Mouse (Mus musculus): Measurements from ENCODE around the gene Phf21a.

Phf21a gene

DNA sequence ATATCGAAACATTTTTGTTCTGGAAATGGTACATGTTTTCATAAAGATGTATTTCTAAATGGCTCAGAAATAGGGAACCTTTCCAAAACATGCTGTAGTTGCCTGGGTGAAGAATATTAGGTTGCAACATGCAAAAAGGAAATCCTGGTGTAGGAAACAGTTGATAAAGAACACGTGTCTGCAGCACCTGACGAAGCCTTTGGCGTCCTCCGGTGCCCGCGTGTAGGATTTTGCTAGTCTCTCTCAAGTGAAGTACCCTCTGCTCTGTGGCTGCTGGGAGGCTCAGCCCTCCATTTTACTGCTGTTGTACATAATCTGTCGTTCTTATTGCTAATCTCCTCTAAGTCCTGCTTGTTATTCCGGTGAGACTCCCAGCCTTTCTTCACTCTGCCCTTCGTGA, 207.0 kb downstream of the Phf21a start:
- Histone ChIP-seq H3K27me3 (ENCODE audit: control insufficient read depth, insufficient read depth, low read length, poor library complexity, severe bottlenecking) (no peaks in the 10 kb centered on the region), H3K36me3 (ENCODE audit: control insufficient read depth, insufficient read depth, low read length, poor library complexity, severe bottlenecking) (peaks cover 2% of the 10 kb centered on the region; the same call in 1 of the 2 replicates)
- DNase-seq (ENCODE audit: low read depth, low spot score), result peak; percentile 56

DNA sequence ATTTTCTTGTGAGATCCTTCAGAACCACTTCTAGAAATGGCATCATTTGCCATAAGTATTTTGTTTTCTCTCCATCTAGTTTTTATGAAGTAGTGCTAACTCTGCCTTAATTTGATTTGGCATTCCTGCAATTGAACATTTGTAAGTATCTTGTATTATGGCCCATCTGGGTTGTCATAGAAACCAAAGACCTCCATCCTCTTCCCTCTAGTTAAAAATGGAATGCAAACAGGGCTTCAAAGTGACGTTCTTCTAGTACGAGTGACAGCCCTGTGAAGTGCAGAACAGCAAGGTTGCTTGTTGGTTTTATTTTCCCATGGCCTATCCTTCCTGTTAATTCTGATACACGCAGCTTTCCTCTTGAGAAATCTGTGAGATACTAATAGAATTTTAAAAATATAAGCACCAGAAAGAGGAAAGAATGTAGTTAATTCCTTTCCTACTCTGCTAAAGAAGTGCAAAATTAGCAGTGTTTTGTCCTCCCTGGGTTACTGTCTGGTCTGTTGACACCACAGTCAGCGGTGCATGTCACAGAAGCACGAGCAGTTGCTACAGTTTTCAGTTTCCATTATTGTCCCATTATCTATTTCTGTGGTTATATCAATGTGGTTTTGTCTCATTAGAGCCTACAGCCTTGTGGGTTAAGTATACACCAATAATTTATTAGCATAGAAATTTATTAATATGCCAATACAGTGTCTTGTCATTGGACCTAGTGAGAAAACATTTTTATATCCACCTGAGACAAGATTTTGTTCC, 209.1 kb downstream of the Phf21a start:
- no peaks in the 10 kb centered on the region for H3K27me3 ChIP-seq (ENCODE audit: control insufficient read depth, insufficient read depth, low read length, poor library complexity, severe bottlenecking)
- DNase-seq (ENCODE audit: low read depth, low spot score), result peak; percentile 66
- peaks cover 2% of the 10 kb centered on the region; the same call in 1 of the 2 replicates for H3K36me3 ChIP-seq (ENCODE audit: control insufficient read depth, insufficient read depth, low read length, poor library complexity, severe bottlenecking)

DNA sequence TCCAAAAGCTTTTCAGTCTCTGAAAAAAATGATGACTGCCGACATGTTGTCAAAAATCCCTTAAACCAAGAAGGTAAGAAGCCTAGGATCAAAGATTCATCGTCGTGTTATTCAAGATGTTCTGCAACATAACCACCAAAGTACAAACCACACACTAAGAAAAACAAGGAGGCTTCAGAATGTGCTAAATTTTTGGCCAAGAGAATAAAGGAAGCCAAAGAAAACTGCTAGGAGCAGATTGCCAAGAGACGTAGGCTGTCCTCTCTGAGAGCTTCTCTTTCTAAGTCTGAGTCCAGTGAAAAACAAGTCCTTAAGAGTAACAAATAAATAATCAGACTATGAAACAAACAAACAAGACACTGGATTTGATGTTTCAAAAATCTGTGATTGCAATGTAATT, 219.6 kb downstream of the Phf21a start:
- Histone ChIP-seq H3K36me3 (ENCODE audit: control insufficient read depth, insufficient read depth, low read length, poor library complexity, severe bottlenecking) (no peaks in the 10 kb centered on the region; the same call in 1 of the 2 replicates), H3K27me3 (ENCODE audit: control insufficient read depth, insufficient read depth, low read length, poor library complexity, severe bottlenecking) (no peaks in the 10 kb centered on the region)
- DNase-seq (ENCODE audit: low read depth, low spot score), result no peak

DNA sequence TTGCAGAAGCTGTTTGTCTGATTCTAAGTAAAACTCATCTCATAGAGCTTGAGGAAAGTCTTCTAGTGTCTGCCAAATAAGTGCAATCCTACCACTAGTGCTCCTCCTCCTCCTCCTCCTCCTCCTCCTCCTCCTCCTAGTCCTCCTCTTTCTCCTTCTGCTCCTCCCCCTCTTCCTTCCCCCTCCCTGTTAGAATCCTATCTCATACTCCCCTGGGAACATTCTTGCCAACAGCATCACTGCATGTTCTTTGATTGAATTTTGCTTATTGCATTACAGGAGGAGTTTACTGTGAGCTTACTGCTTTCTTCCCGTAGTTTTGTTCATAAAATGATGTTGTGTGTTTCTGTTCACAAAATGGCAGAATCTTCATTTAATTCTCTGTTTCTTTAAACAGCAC, 221.1 kb downstream of the Phf21a start:
- Histone ChIP-seq H3K36me3 (ENCODE audit: control insufficient read depth, insufficient read depth, low read length, poor library complexity, severe bottlenecking) (no peaks in the 10 kb centered on the region; the same call in 1 of the 2 replicates), H3K27me3 (ENCODE audit: control insufficient read depth, insufficient read depth, low read length, poor library complexity, severe bottlenecking) (no peaks in the 10 kb centered on the region)

DNA sequence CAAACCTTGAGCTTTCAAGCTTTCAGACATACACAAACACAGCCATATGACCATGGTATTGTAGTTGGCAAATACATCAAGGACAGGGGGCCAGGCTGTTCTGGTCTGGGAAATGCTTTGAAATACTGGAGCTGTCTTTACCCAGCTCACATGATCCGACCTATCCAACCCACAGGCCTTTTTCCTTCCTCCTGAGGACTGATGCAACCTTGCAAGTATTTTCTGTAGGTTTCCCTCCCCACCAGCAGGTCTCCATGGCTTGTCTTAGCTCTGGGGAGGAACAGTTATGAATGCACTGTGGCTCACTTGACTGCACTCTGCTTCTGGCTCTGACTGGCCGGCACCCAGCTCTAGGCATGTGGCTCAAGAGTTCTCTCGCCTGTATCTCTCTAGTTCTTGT, 223.7 kb downstream of the Phf21a start:
- Histone ChIP-seq H3K36me3 (ENCODE audit: control insufficient read depth, insufficient read depth, low read length, poor library complexity, severe bottlenecking) (peaks cover 2% of the 10 kb centered on the region; the same call in 1 of the 2 replicates), H3K27me3 (ENCODE audit: control insufficient read depth, insufficient read depth, low read length, poor library complexity, severe bottlenecking) (no peaks in the 10 kb centered on the region)
- DNase-seq (ENCODE audit: low read depth, low spot score), result no peak

More for the DNA sequence above, 221.1 kb downstream of the Phf21a start:
- DNase-seq (ENCODE audit: low read depth, low spot score), result no peak

DNA sequence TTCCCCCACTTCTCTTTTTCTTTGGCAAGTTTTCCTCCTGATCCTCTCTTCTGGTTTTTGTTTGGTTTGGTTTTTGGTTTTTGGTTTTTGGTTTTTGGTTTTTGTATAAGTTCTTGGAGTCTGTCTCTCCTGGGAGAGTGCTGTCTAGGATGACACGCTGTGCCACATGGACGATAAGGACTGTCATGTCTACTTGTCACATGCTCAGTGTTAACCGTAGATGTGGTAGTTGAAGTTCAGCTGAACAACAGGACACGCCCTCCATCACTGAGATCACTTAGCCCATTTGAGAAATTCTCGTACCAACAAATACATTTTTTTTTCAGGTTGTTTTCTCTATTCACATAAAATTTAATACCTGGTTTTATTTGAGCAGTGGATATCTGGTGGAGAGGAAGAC, 224.3 kb downstream of the Phf21a start:
- Histone ChIP-seq H3K36me3 (ENCODE audit: control insufficient read depth, insufficient read depth, low read length, poor library complexity, severe bottlenecking) (peaks cover 2% of the 10 kb centered on the region; the same call in 1 of the 2 replicates), H3K27me3 (ENCODE audit: control insufficient read depth, insufficient read depth, low read length, poor library complexity, severe bottlenecking) (no peaks in the 10 kb centered on the region)
- no peak for DNase-seq (ENCODE audit: low read depth, low spot score)

DNA sequence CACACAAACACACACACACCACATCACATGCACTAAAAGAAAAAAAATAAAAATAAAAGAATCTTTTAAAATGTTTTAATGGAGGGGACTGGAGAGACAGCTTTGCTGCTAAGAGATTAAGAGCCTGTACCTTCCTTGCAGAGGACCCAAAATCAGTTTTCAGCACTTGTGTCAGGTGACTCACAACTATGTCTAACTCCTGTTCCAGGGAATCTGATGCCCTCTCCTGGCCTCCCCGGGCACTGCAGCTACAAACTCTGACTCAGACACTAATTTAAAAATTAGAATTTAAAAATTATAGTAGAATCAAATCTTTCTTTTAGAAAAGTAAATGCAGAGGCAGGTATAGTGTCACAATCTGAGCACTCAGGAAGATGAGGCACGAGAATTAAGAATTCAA, 229.8 kb downstream of the Phf21a start:
- DNase-seq (ENCODE audit: low read depth, low spot score), result peak; percentile 61
- Histone ChIP-seq H3K36me3 (ENCODE audit: control insufficient read depth, insufficient read depth, low read length, poor library complexity, severe bottlenecking) (peaks cover 5% of the 10 kb centered on the region), H3K27me3 (ENCODE audit: control insufficient read depth, insufficient read depth, low read length, poor library complexity, severe bottlenecking) (no peaks in the 10 kb centered on the region)

DNA sequence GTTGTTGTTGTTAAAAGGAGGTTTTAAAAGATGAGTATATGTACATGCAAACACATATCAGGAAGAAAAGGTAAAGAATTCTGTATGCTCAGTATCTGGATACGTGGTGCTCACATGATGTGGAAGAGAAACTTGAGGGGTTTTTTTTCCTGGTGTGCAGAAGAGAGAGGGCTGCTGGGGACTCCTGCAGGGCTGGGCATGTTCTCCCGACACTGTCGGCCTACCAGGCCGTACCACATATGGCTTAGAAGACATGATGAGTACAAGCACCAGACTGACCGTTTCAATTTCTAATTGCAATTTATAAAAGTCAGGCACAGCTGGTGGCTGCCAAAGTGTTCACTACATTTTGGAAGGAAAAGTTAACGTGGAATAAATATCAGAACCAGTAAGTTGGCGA, 232.8 kb downstream of the Phf21a start:
- no peaks in the 10 kb centered on the region for H3K27me3 ChIP-seq (ENCODE audit: control insufficient read depth, insufficient read depth, low read length, poor library complexity, severe bottlenecking)
- no peak for DNase-seq (ENCODE audit: low read depth, low spot score)
- H3K36me3 ChIP-seq (ENCODE audit: control insufficient read depth, insufficient read depth, low read length, poor library complexity, severe bottlenecking), result peaks cover 3% of the 10 kb centered on the region

DNA sequence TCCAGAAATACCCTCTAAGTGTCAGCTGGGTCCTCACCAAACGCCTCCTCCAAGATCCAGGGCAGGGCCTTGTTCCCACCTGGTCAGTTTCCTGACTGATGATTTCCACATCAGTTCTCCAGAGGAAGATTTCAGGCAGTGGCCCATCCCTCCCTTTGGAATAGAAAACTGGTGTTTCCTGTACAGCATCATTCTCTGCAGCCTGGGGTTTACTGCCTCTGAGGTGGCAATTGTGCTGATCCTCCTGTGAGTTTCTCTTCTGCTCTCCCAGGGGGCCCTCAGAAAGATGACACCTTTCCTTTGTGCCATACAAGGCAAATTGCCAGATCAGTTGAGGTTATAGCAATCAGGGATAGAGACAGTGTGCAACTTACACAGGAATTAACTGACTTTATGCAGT, 233.3 kb downstream of the Phf21a start:
- DNase-seq (ENCODE audit: low read depth, low spot score), result no peak
- no peaks in the 10 kb centered on the region for H3K27me3 ChIP-seq (ENCODE audit: control insufficient read depth, insufficient read depth, low read length, poor library complexity, severe bottlenecking)

DNA sequence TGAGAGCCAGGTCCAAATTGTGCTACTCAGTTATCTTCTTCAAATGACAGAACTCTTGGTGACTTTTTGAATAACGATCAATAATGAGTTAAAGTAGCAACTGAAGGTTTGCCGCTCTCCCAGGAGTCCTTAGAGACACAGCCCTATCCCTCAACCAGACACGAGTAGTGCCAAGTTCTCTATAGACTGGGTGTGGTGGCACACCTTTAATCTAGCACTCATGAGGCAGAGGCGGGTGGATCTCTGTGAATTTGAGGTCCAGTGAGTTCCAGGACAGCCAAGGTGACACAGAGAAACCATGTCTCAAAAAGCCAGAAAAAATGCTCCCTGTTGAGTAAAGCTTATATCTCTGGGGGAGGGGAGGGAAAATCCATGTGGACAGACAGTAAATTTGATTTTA, 234.7 kb downstream of the Phf21a start:
- H3K27me3 ChIP-seq (ENCODE audit: control insufficient read depth, insufficient read depth, low read length, poor library complexity, severe bottlenecking), result no peaks in the 10 kb centered on the region
- DNase-seq (ENCODE audit: low read depth, low spot score), result no peak

More for the DNA sequence above, 233.3 kb downstream of the Phf21a start:
- peaks cover 5% of the 10 kb centered on the region for H3K36me3 ChIP-seq (ENCODE audit: control insufficient read depth, insufficient read depth, low read length, poor library complexity, severe bottlenecking)

DNA sequence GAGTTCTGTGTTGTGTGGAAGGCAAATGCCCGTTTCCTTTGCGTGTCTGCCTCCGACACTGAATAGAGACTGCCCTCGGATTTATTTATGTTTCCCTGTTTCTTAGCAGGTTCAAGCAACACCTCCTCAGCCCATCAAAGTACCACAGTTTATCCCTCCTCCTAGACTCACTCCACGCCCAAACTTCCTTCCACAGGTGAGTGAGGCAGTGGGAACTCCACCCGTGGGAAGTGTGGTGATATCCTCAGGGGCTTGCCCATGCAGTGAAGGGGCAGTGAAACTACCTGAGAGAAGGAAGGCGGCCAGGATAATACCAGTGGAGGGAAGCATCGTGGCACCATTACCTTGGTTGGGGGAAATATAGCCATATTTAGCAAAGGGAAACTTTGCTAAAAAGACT, 235.3 kb downstream of the Phf21a start:
- no peak for DNase-seq (ENCODE audit: low read depth, low spot score)
- no peaks in the 10 kb centered on the region for H3K27me3 ChIP-seq (ENCODE audit: control insufficient read depth, insufficient read depth, low read length, poor library complexity, severe bottlenecking)
- H3K36me3 ChIP-seq (ENCODE audit: control insufficient read depth, insufficient read depth, low read length, poor library complexity, severe bottlenecking), result peaks cover 8% of the 10 kb centered on the region; the same call in 1 of the 2 replicates

More for the DNA sequence above, 234.7 kb downstream of the Phf21a start:
- peaks cover 8% of the 10 kb centered on the region for H3K36me3 ChIP-seq (ENCODE audit: control insufficient read depth, insufficient read depth, low read length, poor library complexity, severe bottlenecking)

DNA sequence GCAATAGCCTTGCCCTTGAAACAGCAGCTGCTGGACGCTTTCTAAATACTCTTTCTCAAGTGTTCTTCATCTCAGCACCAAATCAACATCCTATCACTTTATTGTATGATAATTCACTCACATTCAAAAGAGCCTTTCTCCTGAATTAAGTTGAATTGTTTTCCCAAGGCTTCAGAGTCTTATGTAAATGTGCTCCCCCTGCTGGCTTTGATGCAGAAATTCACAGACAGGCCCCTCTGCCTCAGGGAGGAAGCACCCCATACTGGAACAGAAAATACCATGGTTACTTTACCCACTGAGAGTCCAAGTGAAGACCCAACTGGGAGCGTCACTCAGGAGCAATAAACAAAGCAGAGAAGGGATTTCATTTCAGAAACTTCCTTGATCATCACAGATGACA, 237.9 kb downstream of the Phf21a start:
- peaks cover 16% of the 10 kb centered on the region for H3K36me3 ChIP-seq (ENCODE audit: control insufficient read depth, insufficient read depth, low read length, poor library complexity, severe bottlenecking)
- peak; percentile 65 for DNase-seq (ENCODE audit: low read depth, low spot score)

DNA sequence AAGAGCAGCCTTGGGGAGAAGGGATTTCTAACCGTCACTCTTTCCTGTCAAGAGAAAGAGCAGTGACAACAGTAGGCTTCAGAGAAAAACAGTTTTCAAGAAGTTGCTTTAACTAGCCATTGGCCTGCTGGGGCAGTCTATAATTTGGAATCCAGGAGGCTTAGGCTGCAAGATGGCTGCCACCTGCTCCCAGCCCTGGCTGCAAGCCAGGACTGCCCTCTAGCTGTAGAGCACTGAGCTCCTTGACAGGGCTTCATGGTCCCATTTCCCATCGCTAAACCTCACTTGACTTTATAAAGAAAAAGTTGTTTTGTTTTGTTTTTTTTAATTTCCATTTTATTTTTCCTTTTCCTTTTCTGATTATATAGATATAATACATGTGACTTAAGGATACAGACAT, 238.5 kb downstream of the Phf21a start:
- peak; percentile 42 for DNase-seq (ENCODE audit: low read depth, low spot score)
- H3K36me3 ChIP-seq (ENCODE audit: control insufficient read depth, insufficient read depth, low read length, poor library complexity, severe bottlenecking), result peaks cover 16% of the 10 kb centered on the region
- H3K27me3 ChIP-seq (ENCODE audit: control insufficient read depth, insufficient read depth, low read length, poor library complexity, severe bottlenecking), result no peaks in the 10 kb centered on the region

More for the DNA sequence above, 237.9 kb downstream of the Phf21a start:
- H3K27me3 ChIP-seq (ENCODE audit: control insufficient read depth, insufficient read depth, low read length, poor library complexity, severe bottlenecking), result no peaks in the 10 kb centered on the region

DNA sequence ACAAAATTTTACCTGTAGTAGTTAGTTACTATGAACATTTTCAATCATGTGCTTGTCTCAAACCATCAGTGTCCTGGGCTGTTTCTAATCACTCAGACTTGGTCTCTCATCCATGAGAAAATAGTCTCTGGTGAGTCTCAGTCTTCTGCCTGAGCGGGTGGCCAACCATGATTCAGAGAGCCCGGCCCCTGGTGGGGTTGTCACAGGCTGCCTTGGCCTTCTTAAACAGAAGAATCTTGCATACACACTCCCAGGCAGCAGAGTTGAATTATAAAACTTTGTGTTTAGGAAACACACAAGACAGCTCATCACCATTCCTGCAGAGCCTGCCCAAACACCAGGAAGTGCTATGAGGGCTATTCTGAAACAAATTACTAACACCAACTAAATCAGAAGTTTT, 239.0 kb downstream of the Phf21a start:
- H3K27me3 ChIP-seq (ENCODE audit: control insufficient read depth, insufficient read depth, low read length, poor library complexity, severe bottlenecking), result no peaks in the 10 kb centered on the region
- peaks cover 15% of the 10 kb centered on the region for H3K36me3 ChIP-seq (ENCODE audit: control insufficient read depth, insufficient read depth, low read length, poor library complexity, severe bottlenecking)
- DNase-seq (ENCODE audit: low read depth, low spot score), result no peak

DNA sequence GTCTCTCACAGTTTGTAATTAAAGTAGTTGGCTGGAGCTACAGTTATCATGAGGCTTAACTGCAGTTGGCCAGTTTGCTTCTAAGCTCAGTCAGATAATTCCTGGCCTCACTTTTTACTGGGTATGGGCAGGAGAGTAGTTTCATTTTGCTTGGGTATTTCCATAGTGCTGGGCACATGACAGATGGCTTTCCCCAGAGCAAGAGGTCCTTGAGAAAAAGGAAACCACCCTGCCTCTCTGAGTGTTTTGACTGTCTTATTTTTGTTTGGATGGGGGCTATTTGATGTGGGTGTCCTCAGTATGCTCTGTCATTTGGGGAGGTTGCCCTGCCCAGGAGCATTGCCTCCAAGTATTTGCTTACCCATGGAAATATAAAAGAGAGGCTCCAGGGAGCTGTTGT, 249.5 kb downstream of the Phf21a start:
- no peaks in the 10 kb centered on the region for H3K27me3 ChIP-seq (ENCODE audit: control insufficient read depth, insufficient read depth, low read length, poor library complexity, severe bottlenecking)
- peaks cover 9% of the 10 kb centered on the region for H3K36me3 ChIP-seq (ENCODE audit: control insufficient read depth, insufficient read depth, low read length, poor library complexity, severe bottlenecking)
- no peak for DNase-seq (ENCODE audit: low read depth, low spot score)

DNA sequence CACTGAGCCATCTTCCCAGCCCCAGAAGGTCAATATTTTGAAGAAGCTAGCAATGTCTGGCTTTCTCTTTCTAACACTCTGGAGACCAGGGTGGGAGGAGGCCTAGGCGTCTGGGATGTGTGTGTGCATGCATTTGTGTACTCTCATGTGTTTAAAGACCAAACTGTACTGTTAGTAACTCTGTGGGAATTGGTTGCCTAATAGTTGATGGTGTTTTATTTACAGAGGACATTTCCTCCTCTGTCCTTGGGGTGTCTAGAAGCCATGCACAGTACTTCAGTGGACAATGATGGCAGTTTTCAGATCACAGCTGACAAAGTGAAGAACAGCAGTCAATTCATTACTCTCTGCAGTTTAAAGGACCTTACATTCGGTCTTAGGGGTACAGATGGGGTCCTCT, 254.3 kb downstream of the Phf21a start:
- H3K36me3 ChIP-seq (ENCODE audit: control insufficient read depth, insufficient read depth, low read length, poor library complexity, severe bottlenecking), result peaks cover 14% of the 10 kb centered on the region
- H3K27me3 ChIP-seq (ENCODE audit: control insufficient read depth, insufficient read depth, low read length, poor library complexity, severe bottlenecking), result no peaks in the 10 kb centered on the region
- DNase-seq (ENCODE audit: low read depth, low spot score), result no peak

Measured in splenic B cell, adult 2 months (primary cell).